Mouse (Mus musculus) right cerebral cortex, adult 18-20 months (tissue): Measurements from ENCODE around the gene Casz1.

ENCODE experiments used
- DNase-seq: peaks from one replicate; pipeline ENCODE4 v3.0.0; 2022; ENCODE audit warnings: mixed read lengths

Casz1 gene

DNA sequence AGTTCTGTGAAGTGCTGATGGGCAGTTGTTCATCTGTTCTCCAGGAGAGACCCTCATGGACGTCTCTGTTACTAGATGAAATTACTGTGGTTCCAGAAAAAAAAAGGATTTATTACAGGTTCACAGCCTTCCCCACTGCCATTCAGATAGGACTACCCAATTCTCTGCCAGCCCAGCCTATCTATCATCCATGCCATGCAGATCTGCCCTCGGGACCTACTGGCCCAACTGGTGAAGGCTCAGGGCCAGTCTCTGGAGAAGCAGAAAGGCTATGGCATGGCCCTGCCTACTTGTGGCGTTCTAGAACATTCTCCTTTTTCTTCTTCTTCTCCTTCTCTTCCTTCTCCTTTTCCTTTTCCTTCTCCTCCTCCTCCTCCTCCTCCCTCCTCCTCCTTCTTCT lies 75.4 kb downstream of the Casz1 start:
- DNase-seq = no peak

DNA sequence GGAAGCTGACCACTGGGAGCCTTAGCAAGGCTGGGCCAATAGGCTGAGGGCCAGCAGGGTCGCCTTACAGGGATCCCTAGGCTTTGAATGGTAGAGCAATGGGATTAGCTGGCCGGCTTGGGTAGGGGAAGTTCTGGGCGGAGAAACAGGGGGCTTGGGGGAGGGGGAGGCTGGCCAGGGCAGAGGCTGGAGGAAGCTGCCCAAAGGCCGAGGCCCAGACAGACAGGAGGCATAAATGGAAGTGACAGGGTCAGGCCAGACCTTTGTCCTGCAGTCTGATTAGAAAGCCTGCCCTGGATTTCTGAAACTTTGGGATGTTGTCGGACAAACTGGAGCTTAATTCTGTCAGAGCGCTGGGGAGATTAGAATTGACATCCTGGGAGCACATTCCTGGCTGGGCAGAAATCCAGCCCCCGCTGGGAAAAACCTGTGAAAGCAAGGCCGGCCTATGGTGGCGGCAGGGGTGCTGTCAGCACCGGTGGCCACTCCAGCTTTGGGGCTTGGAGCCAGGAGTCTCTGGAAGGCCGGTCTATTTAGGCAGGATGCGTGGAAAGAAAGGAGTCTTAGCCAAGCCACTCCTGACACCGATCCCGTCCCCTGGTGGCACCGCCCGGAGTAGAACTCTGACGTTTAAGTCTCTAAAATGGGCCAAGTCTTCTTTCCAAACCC lies 76.9 kb downstream of the Casz1 start:
- no peak for DNase-seq

DNA sequence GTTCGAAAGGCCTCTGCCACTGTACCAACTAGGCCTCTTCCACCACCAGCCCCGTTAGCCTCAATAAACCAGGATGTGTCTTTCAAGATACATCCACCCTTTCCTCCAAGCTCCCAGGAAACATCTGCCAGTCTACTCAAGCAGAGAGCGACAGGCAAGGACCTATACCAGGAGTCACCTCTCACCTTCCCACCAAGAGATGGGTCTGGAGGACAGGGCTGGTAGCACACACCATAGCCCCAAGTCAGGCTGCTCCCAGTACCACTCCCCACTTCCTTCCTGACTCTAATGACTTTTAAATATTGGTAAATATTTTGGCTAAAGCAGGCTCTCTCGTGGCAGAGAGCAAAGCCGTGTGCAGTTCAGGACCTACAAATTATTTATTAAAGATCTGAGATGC lies 77.6 kb downstream of the Casz1 start:
- DNase-seq = no peak

DNA sequence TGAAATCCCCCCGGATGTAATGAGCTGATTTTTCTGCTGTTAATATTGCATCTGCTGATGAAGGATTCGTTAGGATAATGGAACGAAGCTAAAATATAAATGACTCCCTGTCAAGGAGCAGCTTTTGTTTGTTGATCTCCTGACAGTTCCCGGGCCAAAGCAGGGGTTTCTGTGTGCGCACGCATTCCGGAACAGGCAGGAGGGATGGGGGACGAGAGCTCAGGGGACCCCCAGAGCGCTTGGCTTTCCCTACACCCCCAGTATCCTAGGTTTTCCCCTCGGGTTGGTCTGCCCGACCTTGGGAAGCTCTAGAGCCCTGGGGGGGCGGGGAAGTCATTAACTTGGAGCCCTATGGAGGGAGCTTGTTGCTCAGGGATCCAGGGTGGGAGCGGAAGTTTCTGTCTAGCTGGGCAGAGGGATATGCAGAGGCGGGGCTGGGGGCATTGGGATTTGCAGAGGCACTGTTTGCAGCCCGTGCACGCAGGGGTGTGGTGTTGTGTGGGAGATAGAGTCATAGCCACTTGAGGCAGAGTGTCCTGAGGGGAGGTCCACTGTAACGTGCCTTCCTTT lies 78.2 kb downstream of the Casz1 start:
- DNase-seq = no peak

DNA sequence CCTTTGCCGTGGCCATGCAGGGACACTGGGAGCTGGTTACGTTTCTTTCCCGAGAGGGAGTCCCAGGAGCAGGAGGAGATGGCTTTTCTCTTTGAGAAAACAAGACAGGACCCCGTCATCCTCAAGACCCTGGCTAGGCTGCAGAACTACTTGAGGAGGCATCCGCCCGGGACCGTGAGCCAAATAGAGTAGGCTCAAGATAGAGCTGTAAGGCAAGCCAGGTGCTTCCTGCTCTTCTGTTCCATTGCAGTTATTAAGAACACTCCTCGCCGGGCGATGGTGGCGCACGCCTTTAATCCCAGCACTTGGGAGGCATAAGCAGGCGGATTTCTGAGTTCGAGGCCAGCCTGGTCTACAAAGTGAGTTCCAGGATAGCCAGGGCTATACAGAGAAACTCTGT lies 80.4 kb downstream of the Casz1 start:
- no peak for DNase-seq

DNA sequence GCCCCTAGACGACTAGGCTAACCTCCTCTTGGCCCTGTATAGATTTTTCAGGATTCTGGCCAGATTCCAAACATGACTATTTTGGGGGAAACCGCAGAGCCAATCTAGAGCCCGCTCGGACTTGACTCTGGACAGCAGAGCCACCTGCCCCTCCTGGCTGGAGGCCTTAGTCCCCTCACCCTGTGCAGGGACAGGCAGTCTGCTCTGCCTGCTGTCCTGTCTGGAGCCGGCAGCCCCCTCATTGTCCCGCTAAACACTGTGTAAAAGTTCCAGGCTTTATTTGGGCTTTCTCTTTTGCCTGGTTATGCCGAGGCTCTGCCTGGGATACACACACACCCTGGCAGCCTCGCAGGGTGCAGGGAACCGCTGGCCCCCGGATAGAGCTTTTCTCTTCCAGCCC lies 81.2 kb downstream of the Casz1 start:
- DNase-seq = no peak

DNA sequence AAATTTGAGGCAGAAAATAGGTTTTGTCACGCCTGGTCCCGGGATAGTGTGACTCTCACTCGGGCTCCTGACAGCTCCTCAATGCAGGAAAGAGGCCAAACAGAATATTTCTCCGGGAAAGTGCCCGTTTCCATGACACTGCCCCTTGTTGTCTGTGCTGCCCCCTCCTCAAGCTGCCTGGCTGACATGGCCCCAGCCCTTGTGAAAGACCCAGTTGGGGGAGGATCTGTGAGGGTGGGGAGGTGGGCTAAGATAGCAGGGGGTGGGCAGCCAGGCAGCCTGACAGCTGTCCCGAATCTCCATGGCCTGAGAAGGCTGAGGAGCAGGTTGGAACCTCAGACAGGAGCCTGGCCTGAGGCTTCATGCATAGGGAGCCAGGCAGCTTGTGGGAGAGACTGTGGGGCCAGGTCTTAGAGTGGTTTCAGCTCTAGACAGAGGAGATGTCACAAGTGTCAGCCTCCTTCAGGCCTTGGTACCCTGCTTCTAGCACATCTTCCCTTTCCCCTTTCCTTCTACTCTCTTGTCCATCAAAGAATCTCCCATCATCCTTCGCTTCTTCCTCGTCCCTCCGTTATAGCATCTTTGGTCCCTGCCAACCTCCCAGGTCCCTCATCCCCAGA lies 81.8 kb downstream of the Casz1 start:
- no peak for DNase-seq

DNA sequence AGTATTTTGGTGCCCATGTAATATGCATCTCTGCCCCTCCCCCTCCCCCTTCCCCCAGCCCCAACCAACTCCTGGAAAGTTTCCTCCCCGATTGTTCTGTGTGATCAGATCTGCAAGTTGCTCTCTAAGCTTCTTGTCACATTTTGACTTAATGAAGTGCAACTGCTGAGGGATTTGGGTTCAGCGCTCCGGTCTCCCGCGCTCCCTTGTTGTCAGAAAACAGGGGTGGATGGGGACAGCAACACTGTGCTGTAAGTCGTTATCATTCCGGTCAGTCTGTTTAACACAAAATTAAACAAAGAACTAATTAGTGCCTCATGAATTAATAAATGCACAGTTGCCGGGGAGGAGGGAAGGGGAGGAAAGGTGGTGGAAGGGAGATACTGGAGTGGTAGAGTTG lies 84.0 kb downstream of the Casz1 start:
- no peak for DNase-seq

DNA sequence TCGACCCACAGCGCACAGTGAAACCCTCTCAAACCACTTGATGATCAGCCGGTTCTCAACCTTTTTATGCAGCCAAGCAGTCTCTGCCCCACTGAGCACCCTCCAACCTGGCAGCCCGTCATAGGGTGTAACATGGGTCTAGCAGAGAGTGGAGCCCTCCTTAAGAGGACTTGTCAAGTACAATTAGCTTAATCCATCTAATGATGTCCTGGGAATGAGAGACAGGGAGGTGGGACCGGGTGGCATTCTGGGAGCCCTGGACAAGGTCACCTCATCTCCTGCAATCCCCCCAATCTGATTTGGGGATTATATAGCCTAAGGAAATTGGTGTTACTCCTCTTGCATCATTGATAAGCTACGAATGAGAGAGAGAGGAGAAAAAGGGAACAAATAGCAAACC lies 84.8 kb downstream of the Casz1 start:
- no peak for DNase-seq

DNA sequence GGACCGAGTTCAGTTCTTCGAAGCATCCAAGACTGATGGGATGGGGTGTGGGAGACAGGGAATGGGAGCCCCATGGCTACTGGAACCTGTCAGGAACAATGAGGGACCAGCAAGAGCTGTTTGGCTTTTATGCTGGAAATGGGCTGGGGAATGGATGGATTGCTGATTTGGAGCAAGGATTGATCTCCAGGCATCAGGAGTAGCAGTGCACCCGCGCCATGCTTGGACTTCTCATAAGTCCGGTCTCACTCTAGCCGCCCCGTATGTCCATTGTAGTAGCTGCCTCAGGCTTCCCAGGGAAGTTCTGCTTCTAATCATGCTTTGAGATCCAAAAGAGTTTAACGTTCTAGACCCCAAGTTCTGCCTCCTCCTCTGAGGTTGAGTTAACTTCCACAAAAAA lies 86.2 kb downstream of the Casz1 start:
- no peak for DNase-seq

DNA sequence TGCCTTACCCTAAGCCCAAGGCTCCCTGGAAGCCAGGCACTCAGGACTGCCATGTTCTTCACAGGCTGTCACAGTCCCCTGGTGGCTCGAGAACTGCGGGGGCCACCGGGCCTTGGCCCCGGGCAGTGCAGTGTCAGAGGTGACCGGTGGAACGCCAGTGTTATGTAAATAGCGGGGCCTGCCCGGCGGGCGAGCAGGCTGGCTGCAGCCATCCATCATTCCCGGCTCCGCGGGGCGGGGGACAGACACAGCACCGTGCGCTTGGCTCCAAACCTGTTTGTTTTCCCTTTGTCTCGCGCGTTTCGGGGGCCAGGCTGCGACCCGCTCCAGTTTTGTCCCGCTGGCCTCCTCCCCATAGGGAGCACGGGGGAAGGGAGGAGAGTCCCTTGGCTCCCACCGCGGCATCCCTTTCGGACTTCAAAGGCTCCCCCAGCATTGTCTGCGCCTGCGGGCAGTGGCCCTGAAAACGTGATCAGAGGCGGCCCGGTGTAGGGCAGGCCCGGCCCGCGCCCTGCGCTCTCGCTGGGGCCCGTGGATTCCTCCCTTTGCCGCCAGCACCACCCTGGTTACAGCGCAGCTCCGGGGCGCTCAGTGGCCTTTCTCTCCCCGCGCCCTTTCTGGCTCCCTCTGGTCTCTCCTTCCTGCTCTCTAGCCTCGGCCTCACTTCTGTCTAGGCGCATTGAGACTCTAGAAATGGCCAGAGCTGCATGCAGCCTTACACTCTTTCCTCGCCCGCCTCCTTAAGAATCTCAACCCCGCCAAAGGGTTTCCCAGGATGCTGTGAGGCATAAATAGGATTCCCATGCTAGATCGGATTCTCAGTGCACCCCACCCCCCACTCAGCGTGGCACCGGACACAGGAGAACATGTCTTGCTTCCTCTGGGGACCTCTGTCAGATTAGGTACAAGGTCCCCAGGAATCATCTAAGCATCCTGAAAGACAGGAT lies 86.9 kb downstream of the Casz1 start:
- DNase-seq = no peak

DNA sequence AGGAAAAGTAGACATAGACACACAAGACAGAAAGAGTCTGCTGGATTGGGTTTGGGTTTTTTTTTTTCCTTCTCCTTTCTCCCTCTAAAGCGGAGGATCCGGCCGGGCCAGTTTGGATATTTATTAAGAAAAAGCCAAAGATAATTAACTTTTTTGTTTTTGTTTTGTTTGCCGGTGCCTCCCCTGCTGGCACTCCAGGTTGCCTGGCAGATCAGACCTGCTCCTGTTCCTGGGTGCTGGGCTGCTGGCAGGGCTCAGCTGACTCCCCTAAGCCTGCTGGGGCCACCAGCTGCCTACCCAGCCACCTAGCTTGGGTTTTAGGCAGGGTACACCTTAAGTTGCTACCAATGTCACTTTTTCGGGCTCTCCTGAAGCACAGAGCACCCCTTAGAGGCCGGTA lies 91.9 kb downstream of the Casz1 start:
- DNase-seq = no peak

DNA sequence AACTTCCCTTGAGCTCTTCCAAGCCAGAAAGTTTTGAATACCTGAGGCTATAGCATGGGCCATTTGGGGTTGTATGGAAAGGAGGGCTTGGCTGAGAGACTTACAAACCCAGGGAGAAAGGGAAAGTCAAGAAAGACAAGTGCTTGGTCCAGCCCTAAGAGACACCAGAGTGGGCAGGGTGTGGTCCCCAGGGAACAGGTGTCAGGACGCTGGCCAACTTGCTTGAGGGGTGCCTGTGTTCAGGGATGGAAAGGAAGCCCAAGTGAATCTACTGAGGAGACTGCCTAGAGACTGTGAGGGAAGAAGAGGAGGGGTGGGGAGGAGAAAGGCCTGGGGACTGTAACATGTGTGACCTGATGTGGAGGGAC lies 95.7 kb downstream of the Casz1 start:
- no peak for DNase-seq

DNA sequence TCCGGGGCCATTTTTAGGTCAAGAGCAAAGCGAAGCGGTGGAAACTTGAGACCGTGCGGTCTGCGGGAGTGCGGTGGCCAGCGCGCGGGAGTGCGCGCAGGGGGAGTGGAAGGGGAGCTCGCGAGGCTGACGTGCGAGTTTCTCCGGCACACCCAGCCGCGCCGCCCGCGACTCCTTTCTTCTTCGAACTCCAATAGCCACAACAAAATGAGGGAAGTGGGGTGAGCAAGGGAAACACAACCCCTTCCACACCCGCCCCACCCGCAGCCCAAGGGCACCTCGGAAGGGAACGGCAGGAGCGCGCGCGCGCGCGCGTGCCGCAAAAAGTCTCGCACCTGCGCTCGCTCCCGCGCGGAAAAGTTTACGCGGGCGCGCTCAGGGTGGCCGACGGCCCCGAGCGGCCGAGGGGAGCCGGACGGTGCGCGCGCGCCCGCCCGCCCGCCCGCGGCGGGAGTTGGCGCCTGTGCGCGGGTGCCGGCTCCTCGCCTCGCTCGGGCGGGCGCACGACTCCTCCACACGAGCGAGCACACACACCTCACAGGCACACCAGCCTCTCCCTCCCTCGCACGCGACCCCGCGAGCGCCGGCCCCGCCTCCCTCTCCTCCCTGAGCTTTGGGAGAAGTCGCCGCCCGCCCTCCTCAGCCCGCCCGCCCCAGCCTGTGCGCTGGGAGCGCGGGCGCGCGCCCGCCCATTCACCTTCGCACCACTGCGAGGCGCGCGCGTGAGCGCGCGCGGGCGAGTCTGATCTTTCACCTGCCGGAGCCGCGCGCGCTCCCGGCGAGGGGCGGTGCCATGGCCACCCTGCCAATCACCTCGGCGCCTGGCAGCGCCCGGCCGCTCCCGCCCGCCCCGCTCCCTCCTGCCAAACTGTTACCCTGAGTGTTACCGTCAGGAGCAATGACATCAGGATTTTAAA lies 96.3 kb downstream of the Casz1 start:
- DNase-seq = peak; percentile 62

DNA sequence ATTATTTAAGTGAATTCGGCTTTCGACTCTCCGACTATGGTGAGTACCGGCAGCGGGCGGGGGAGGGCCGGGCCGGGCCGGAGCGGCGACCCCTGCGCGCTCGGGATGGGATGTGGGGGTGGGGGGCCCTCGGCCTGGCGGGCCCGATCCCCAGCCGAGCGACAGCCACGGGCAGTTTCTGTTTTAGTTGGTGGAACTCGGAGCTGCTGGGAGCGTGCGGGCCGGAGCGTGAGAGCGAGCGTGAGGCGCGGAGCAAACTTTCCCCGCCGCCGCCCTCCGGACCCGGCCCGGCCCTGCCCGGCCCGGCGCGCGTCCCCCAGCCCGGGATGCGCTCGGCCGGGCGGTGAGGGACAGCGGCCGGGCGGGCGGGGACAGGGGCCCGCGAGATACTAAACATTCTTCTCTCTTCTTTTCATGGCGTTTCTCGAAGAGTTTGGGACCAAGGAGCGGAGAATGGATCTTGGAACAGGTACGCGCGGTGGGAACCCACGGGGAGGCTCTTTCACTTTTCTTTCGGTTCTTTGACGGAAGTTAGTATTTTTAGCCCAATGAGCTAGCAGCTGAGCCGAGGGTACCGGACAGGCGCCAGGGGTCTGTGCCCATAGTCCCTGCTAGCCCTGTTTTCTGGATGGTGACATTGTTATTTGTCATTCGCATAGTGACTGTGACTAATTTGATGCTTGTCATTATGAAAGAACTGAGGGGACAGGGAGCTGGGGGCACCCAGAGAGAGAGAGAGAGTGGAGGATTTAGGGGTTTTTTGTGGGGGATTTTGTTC lies 97.2 kb downstream of the Casz1 start:
- no peak for DNase-seq

DNA sequence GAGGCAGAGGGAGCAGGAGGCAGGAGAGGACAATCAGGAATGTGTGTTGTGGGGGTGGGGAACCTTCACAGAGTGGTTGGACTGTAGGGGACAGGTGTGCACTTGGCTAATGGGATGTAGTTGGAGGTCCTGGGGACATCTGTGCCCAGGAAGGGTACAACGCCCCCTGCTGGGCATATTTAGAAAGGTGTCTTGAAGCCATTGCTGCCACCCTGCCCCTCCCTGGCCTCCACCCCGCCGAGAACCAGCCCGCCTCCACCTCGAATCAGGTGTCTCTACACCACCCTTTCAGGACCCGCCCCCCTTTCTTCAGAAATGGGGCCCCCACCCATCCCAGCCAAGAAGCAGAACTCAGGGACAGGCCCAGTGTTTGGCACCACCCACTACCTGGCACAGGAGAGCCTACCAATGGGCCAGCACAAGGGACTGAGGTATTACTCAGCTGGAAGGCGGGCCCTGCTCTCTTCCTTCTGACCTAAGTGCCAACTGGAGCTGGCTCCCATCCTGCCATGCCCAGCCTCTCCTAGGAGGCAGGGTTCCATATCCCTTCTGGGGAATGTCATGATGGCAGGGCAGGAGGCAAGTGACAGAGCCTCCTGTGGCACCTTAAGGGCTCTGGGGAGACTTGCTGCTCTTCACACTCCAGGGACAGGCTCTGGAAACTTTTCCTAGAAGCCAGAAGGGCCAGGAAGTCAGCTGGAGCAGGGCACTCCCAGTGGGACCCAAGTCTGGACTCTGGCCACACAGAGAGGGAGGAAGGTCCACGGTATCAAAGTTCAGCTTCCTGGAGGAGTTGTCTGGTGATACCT lies 98.9 kb downstream of the Casz1 start:
- DNase-seq = no peak

DNA sequence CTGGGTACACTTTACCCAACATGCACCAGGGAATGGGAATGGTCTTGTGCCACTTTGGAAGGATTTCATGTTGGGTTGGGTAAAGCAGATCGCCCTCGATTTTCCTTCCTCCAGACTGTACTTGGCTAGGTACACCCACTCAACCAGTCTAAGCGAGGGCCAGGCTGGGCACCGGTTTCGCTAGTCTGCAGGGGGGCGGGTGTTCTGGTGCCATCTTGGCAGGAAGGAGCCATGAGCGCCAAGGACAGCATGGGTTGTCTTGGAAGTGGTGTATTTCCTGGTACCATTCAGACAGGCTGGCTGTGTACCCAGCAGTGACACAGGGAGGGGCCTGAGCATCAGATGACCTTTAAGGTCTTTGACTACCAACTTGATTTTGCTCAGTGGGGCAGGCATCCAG lies 101.1 kb downstream of the Casz1 start:
- no peak for DNase-seq

DNA sequence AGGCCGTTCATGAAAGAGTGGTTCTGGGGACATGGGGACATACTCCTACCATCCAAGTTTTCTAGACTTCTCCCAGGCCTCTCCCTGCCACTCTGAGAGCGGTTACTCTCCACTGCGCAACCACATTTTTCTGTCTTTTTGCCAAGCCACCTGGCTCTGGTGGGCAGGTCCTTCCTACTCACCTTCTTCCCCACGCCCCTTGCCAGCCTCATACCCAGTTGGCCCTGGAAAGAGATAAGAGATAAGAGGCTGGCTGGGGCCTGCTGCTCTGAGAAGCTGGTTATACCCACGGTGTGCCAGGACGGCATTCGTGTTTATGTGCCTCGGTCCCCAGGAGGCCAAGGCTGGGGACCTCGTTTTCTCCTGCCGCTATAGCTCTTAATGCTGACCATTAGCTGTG lies 102.6 kb downstream of the Casz1 start:
- no peak for DNase-seq

DNA sequence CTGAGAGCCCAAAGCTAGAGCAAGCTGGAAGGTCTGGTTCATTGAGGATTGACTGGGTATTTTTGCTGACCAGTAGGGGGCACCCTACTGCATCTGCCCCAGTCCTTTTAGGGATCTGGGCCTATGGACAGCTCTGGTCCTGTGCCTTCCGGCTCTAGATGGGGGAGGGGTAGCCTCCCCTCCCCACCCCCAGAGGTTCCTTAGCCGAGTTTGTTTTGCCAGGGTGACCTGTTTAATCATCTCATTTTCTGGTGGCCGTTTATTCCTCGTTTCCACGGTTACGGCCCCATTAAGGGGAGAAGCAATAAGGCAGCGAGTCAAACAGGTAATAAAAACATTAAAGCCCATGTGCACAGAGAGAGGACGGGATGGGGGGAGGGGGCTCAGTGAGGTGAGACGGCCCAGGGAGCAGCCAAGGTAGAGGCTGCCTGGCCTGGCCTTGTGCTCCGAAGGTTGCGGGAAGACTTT lies 104.0 kb downstream of the Casz1 start:
- DNase-seq = no peak

DNA sequence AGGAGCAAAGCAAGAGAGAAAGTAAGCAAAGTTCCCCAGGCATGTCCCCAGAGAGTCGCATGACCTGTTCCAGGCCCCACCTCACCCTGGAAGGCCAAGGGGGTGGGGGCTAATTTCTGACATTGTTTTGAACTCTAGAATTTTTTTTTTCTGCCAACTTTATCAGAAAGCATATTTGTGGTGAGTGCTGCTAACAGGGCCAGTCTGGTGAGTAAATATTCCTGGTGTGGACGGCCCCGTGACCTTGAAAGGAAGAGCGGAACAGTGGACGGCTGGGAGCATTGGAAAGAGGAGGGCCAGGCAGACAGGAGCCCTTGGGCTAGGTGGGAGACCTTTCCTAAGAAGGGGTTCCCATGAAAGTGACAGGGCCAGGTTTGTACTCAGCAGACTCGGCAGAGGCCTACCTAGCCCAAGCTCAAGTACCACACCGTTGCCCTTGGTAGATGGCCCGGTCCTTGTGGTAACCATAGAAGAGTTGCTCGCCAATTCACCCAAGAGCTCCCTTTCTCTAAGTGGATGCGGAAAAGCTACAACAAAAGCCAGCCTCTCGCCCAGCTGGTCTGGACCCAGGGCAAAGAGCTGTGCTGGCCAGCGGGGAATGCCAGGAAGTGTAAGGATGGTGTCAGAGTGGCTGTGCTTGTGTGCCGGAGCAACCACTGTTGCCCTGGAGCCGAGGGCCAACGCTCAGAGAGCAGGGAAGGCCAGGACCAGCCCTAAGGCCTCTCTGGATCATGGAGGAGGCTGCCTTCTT lies 104.7 kb downstream of the Casz1 start:
- DNase-seq = no peak
